Mouse (Mus musculus) forebrain, postnatal 0 days (tissue): ENCODE results near the gene Unc119b. TPM values are rescaled to one million over a fixed set of nuclear protein-coding genes. Genes with fewer than 3 reads are reported as not detected.
A peak's percentile ranks its signal among the peaks of the same experiment; 100 is the strongest.
"Not testable (repeated sequence)": the region's sequence is repeated elsewhere in the genome, so short reads cannot be mapped to it uniquely, and the experiment has no call there.

ENCODE experiments used
- ATAC-seq: fragments of 200-750 bp; cut with Nextera tagmentation; 2 replicates; pipeline ENCODE4 v1.8.0; 2017; ENCODE audit warnings: mild to moderate bottlenecking, moderate library complexity
- DNase-seq: peaks from one replicate; pipeline ENCODE4 v3.0.0-alpha.2; 2015
- H3K27ac ChIP-seq: fragments of 300-500 bp; sonication (generic); 2 replicates; pipeline ENCODE4 v1.5.1; 2014; ENCODE audit warnings: low read depth, mild to moderate bottlenecking, antibody characterized with exemption, low read length, moderate library complexity, mixed read lengths
- H3K27me3 ChIP-seq: fragments of 300-500 bp; sonication (generic); 2 replicates; pipeline ENCODE4 v1.6.1; 2014; ENCODE audit warnings: mild to moderate bottlenecking, low read length, mixed read lengths; ENCODE audit not compliant: insufficient read depth
- H3K36me3 ChIP-seq: fragments of 300-500 bp; sonication (generic); 2 replicates; pipeline ENCODE4 v1.6.1; 2014; ENCODE audit warnings: mild to moderate bottlenecking, moderate library complexity; ENCODE audit not compliant: insufficient read depth
- H3K4me1 ChIP-seq: fragments of 300-500 bp; sonication (generic); 2 replicates; pipeline ENCODE4 v1.6.1; 2014; ENCODE audit warnings: antibody characterized with exemption; ENCODE audit not compliant: insufficient read depth
- H3K4me2 ChIP-seq: fragments of 300-500 bp; sonication (generic); 2 replicates; pipeline ENCODE4 v1.6.1; 2014; ENCODE audit warnings: low read depth, mild to moderate bottlenecking, moderate library complexity
- H3K4me3 ChIP-seq: fragments of 300-500 bp; sonication (generic); 2 replicates; pipeline ENCODE4 v1.5.1; 2014; ENCODE audit warnings: low read depth, low read length, mixed read lengths
- H3K9ac ChIP-seq: fragments of 300-500 bp; sonication (generic); 2 replicates; pipeline ENCODE4 v1.6.1; 2014; ENCODE audit warnings: mild to moderate bottlenecking
- H3K9me3 ChIP-seq: fragments of 300-500 bp; sonication (generic); 2 replicates; pipeline ENCODE4 v1.6.1; 2016; ENCODE audit warnings: low read length
- CTCF ChIP-seq: sonication (generic); IDR thresholded peaks from 2 replicates; pipeline ENCODE4 v1.5.1; 2016; ENCODE audit warnings: antibody characterized with exemption, control low read depth, low read depth
- WGBS: fragments of 180-500 bp; shearing (Covaris S2); extraction: QIAGEN DNeasy Blood & Tissue Kit; methylation state at CpG from one replicate; pipeline ENCODE4 v1.1.7; 2014; 5-methylcytosine and 5-hydroxymethylcytosine counted together
- polyA plus RNA-seq: library from polyadenylated mRNA; unstranded; fragments of >200 nt; fragmentation: Nextera tagmentation; extraction: Ambion mirVana; gene quantifications from 2 replicates; pipeline ENCODE4 v1.2.1, GENCODE M21; 2015
- total RNA-seq: library from RNA; depleted of rRNA; stranded (reverse); fragments of >200 nt; gene quantifications from 2 replicates; pipeline ENCODE4 v1.2.3, GENCODE M21; 2014

Gene Unc119b
- total and polyA plus RNA-seq, 2 experiments from 2014 or later = 20.3 to 27.2 TPM

- DNase-seq = peak; percentile 49
- Histone ChIP-seq H3K4me2 (no peak overlapping the region), H3K4me3 (no peak overlapping the region), H3K4me1 (no peaks in the 10 kb centered on the region; the same call in 1 of the 2 replicates), H3K9ac (no peak overlapping the region), H3K36me3 (no peaks in the 10 kb centered on the region), H3K9me3 (no peaks in the 10 kb centered on the region), H3K27me3 (no peaks in the 10 kb centered on the region), H3K27ac (no peak overlapping the region)
- ATAC-seq = no peak
- peak; percentile 61 for TF ChIP-seq CTCF
- WGBS = 33% methylated on average over 8 of the region's 8 CpGs
Measured at GRCm38 (mm10) chr5:115163563-115163962, 28.8 kb upstream of the Unc119b start.

GRCm38 (mm10) chr5:115161940-115162279 is 27.1 kb upstream of the Unc119b start:
- not testable (repeated sequence) for H3K27me3 ChIP-seq, H3K9ac ChIP-seq, H3K4me2 ChIP-seq, H3K27ac ChIP-seq, H3K9me3 ChIP-seq, ATAC-seq, H3K36me3 ChIP-seq, DNase-seq, H3K4me1 ChIP-seq, H3K4me3 ChIP-seq
- 78% methylated on average over 1 of the region's 1 CpGs for WGBS

- Histone ChIP-seq H3K27me3 (no peaks in the 10 kb centered on the region), H3K4me3 (no peak overlapping the region), H3K9ac (no peak overlapping the region), H3K36me3 (no peaks in the 10 kb centered on the region), H3K4me1 (peaks cover 2% of the 10 kb centered on the region), H3K27ac (no peak overlapping the region), H3K4me2 (no peak overlapping the region), H3K9me3 (no peaks in the 10 kb centered on the region)
- 47% methylated on average over 13 of the region's 13 CpGs for WGBS
- no peak for TF ChIP-seq CTCF
- DNase-seq (no peak), ATAC-seq (no peak)
Measured at GRCm38 (mm10) chr5:115161064-115161939, 26.5 kb upstream of the Unc119b start.

GRCm38 (mm10) chr5:115160655-115161054 is 25.9 kb upstream of the Unc119b start:
- Histone ChIP-seq H3K36me3 (no peaks in the 10 kb centered on the region), H3K9me3 (no peaks in the 10 kb centered on the region), H3K27ac (no peak overlapping the region), H3K4me1 (peaks cover 9% of the 10 kb centered on the region), H3K9ac (no peak overlapping the region), H3K4me3 (no peak overlapping the region), H3K27me3 (no peaks in the 10 kb centered on the region), H3K4me2 (no peak overlapping the region)
- DNase-seq = no peak
- TF ChIP-seq CTCF = no peak
- no peak for ATAC-seq
- 67% methylated on average over 6 of the region's 6 CpGs for WGBS

- ATAC-seq = no peak
- WGBS = 28% methylated on average over 12 of the region's 12 CpGs
- H3K27me3 ChIP-seq = no peaks in the 10 kb centered on the region
Measured at GRCm38 (mm10) chr5:115159165-115159564, 24.4 kb upstream of the Unc119b start.

GRCm38 (mm10) chr5:115158040-115158983 is 23.5 kb upstream of the Unc119b start, which contains the start of gene Mlec:
Mlec (minus strand) TSS chr5:115158179.
- Histone ChIP-seq H3K9me3 (no peaks in the 10 kb centered on the region), H3K9ac (peak within 1 kb of the TSS; percentile 79), H3K4me1 (peaks cover 17% of the 10 kb centered on the region), H3K36me3 (no peaks in the 10 kb centered on the region), H3K27ac (peak within 1 kb of the TSS; percentile 99), H3K27me3 (no peaks in the 10 kb centered on the region), H3K4me3 (peak within 1 kb of the TSS; percentile 73), H3K4me2 (peak within 1 kb of the TSS; percentile 94)
- WGBS = 1% methylated on average over 70 of the region's 78 CpGs
- DNase-seq (peak; percentile 100), ATAC-seq (peak; percentile 96)
- peak; percentile 45 for TF ChIP-seq CTCF

More at GRCm38 (mm10) chr5:115159165-115159564, 24.4 kb upstream of the Unc119b start:
- no peak for TF ChIP-seq CTCF
- peak overlapping the region; percentile 73 for H3K4me3 ChIP-seq
- H3K27ac ChIP-seq = peak overlapping the region; percentile 99
- no peak for DNase-seq
- no peaks in the 10 kb centered on the region for H3K9me3 ChIP-seq
- H3K4me1 ChIP-seq = peaks cover 17% of the 10 kb centered on the region
- H3K9ac ChIP-seq = peak overlapping the region; percentile 79
- peak overlapping the region; percentile 94 for H3K4me2 ChIP-seq
- H3K36me3 ChIP-seq = no peaks in the 10 kb centered on the region
